Mouse (Mus musculus) limb, embryonic 10.5 days (tissue): ENCODE measurements around the gene Setd5. TPM values are rescaled to one million over a fixed set of nuclear protein-coding genes. Genes with fewer than 3 reads are reported as not detected.

ENCODE experiments used
- DNase-seq: peaks from one replicate; pipeline ENCODE4 v3.0.0-alpha.2; 2017; ENCODE audit warnings: low spot score
- H3K27ac ChIP-seq: fragments of 300-500 bp; sonication (generic); 2 replicates; pipeline ENCODE4 v1.5.1; 2016; ENCODE audit warnings: mild to moderate bottlenecking
- H3K27me3 ChIP-seq: fragments of 300-500 bp; sonication (generic); 2 replicates; pipeline ENCODE4 v1.6.1; 2016; ENCODE audit warnings: low read depth, mild to moderate bottlenecking; ENCODE audit not compliant: poor library complexity, severe bottlenecking
- H3K36me3 ChIP-seq: fragments of 300-500 bp; sonication (generic); 2 replicates; pipeline ENCODE4 v1.6.1; 2016; ENCODE audit warnings: mild to moderate bottlenecking, moderate library complexity
- H3K4me1 ChIP-seq: fragments of 300-500 bp; sonication (generic); 2 replicates; pipeline ENCODE4 v1.6.1; 2016
- H3K4me3 ChIP-seq: fragments of 300-500 bp; sonication (generic); 2 replicates; pipeline ENCODE4 v1.5.1; 2016; ENCODE audit warnings: mild to moderate bottlenecking, moderate library complexity
- H3K9me3 ChIP-seq: fragments of 300-500 bp; sonication (generic); replicated peaks from 2 replicates; pipeline ENCODE4 v1.6.1; 2016; ENCODE audit warnings: mild to moderate bottlenecking
- WGBS: fragments of 180-500 bp; shearing (Covaris S2); methylation state at CpG from one replicate; pipeline ENCODE4 v1.1.7; 2016; 5-methylcytosine and 5-hydroxymethylcytosine counted together
- polyA plus RNA-seq: library from polyadenylated mRNA; unstranded; fragments of >200 nt; fragmentation: Nextera tagmentation; extraction: Ambion mirVana; gene quantifications from 2 replicates; pipeline ENCODE4 v1.2.1, GENCODE M21; 2016

Gene Setd5
- polyA plus RNA-seq, 1 experiment from 2014 or later: 92.0 TPM

DNA sequence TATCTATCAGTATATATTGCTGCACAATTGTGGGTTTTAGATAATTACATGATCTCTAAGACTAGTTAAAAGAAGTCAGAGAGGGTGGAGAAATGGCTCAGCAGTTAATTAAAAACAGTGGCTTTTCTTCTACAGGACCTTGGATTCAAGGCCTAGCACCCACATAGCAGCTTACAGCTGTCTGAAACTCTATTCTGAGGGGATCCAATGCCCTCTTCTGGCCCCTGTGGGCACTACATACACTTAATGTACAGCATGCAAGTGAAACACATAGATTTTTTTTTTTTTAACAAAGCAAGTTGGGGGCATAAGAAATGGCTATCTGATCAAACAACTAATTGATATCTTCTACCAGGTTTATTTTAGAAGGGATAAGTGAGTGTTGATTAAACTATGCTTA, 26.6 kb downstream of the Setd5 start:
- DNase-seq: no peak
- Histone ChIP-seq H3K27ac (no peak overlapping the region), H3K4me3 (no peak overlapping the region), H3K9me3 (no peaks in the 10 kb centered on the region), H3K27me3 (no peaks in the 10 kb centered on the region), H3K36me3 (peaks cover 38% of the 10 kb centered on the region), H3K4me1 (no peaks in the 10 kb centered on the region)

DNA sequence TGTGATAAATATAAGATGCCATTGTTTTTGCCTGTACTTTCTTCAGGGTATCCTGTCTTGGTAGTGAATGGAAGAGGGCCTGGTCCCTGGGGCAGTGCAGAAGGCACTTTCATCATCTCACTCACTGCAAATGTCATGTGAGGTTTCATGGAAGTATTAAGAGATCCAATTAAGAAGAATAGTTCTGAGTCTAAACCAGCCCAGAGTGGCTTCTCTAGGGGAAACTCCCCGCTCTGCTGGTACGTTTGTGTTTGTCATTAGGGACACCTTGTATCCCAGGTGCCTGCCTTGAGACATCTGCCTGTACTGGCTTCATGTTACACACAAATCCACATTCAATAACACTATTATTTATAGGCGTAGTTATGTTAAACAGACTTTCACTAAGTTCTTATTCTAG, 32.2 kb downstream of the Setd5 start:
- no peak overlapping the region for H3K27ac ChIP-seq
- H3K9me3 ChIP-seq: no peaks in the 10 kb centered on the region
- WGBS: 94% methylated on average over 3 of the region's 3 CpGs
- no peaks in the 10 kb centered on the region for H3K27me3 ChIP-seq
- peaks cover 90% of the 10 kb centered on the region for H3K36me3 ChIP-seq
- no peak for DNase-seq
- no peak overlapping the region for H3K4me3 ChIP-seq
- no peaks in the 10 kb centered on the region for H3K4me1 ChIP-seq

DNA sequence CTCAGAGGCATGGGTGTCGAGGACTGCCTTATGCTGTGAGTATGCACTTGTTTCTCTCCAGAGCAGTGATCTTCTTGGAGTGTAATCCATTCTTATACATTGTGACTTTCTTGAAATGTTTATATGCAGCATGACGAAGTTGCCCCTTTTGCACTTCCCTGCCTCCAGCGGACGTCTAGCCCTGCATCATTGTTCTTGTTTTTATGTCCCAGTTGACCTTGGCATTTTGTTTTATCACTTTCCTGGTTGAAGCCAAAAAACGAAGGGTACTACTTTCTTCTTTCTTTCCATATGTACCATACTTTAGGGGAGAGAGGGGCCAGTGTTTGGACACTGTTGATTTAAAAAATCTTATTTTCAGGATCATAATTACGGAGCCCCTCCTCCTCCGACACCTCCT, 32.8 kb downstream of the Setd5 start:
- H3K9me3 ChIP-seq: no peaks in the 10 kb centered on the region
- no peak overlapping the region for H3K27ac ChIP-seq
- H3K4me3 ChIP-seq: no peak overlapping the region
- DNase-seq: no peak
- 92% methylated on average over 7 of the region's 7 CpGs for WGBS
- peaks cover 90% of the 10 kb centered on the region for H3K36me3 ChIP-seq
- H3K4me1 ChIP-seq: no peaks in the 10 kb centered on the region
- H3K27me3 ChIP-seq: no peaks in the 10 kb centered on the region

DNA sequence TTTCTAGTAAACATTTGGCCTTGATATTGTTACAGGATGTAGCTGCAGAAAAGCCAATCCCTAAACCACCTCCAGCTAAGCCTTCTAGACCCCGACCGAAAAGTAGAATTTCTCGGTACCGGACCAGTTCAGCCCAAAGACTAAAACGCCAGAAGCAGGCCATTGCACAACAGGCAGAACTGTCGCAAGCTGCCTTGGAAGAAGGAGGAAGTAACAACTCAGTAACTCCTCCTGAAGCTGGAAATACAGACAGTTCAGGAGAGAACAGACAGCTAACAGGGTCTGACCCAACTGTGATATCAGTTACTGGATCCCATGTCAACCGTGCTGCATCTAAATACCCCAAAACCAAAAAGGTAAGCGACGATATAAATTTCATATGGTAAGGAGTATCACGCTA, 43.6 kb downstream of the Setd5 start:
- no peak overlapping the region for H3K4me3 ChIP-seq
- WGBS: 96% methylated on average over 10 of the region's 10 CpGs
- H3K27ac ChIP-seq: no peak overlapping the region
- H3K27me3 ChIP-seq: no peaks in the 10 kb centered on the region
- H3K9me3 ChIP-seq: no peaks in the 10 kb centered on the region
- no peak for DNase-seq
- no peaks in the 10 kb centered on the region for H3K4me1 ChIP-seq
- peaks cover 100% of the 10 kb centered on the region for H3K36me3 ChIP-seq

DNA sequence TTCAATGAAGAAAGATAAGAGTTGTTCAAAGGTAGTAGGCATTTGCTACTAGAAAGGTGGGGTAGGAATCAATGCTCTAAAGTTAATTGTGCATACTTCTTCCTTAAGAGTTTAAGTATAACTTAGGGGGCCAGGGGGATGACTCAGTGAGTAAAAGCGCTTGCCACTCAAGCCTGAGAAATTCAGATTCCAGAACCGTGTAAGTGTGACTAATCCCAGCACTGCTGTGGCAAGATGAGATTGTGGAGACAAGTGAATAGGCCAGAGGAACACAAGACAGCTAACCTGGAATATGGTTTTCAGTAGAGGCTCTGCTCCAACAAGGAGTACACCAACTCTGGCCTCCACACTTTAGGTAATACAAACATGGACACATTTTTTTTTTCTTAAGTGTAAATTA, 56.2 kb downstream of the Setd5 start:
- peaks cover 91% of the 10 kb centered on the region for H3K36me3 ChIP-seq
- no peaks in the 10 kb centered on the region for H3K9me3 ChIP-seq
- H3K4me3 ChIP-seq: no peak overlapping the region
- WGBS: 90% methylated on average over 2 of the region's 2 CpGs
- H3K27me3 ChIP-seq: no peaks in the 10 kb centered on the region
- no peak overlapping the region for H3K27ac ChIP-seq
- no peaks in the 10 kb centered on the region for H3K4me1 ChIP-seq
- no peak for DNase-seq

DNA sequence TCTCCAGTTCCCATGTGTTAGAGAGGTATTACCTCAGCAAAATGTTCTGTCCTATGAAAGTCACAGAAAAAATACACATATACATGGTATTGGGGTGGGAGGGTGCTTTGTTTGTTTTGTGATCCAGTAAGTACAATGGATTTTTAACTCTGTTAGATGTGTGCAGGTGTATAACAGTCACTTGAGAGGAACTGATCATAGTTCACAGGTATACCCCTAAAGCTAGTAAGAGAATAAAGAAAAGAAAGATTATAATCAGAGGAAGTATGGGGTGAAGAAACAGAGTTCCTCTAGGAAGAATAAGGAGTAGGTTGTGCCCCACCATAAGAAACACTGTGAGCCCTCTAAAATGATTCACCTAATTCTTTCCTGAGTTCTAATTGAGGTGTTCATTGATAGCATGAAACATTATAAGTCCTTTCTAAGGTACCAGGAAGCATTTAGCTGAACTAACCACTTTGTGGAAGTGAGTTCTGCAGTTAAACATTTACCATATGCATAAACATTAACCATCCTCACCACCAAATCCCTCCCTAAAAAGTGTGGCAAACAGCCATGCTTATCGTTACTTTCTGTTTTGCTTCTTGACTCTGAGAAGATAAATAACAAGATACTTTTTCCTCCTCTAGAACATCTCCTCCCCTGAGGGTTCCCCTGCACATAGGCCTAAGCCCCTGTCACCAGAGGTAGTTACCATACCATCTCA, 64.4 kb downstream of the Setd5 start:
- no peaks in the 10 kb centered on the region for H3K27me3 ChIP-seq
- no peak overlapping the region for H3K27ac ChIP-seq
- peaks cover 100% of the 10 kb centered on the region for H3K36me3 ChIP-seq
- no peak for DNase-seq
- WGBS: 85% methylated on average over 1 of the region's 1 CpGs
- H3K4me1 ChIP-seq: no peaks in the 10 kb centered on the region
- H3K4me3 ChIP-seq: no peak overlapping the region
- H3K9me3 ChIP-seq: no peaks in the 10 kb centered on the region

DNA sequence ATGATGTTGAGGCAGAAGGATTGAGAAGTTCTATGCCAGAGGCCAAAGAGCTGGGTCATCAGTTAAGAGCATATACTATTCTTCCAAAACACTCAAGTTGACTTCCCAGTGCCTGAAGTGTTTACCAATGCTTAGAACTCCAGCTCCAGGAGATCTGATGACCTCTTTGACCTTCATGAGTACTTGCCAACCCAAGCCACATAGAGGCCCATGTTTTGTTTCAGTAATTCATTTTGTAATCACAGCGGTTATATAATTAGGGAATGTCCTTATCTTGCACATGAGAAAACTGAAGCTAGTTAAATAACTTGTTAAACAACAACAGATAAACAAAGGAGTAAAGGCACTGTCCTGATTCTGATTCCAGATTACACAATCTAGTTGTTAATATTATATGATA, 67.6 kb downstream of the Setd5 start:
- no peak overlapping the region for H3K27ac ChIP-seq
- 96% methylated on average over 1 of the region's 1 CpGs for WGBS
- no peaks in the 10 kb centered on the region for H3K9me3 ChIP-seq
- peaks cover 100% of the 10 kb centered on the region for H3K36me3 ChIP-seq
- H3K4me1 ChIP-seq: no peaks in the 10 kb centered on the region
- H3K4me3 ChIP-seq: no peak overlapping the region
- no peak for DNase-seq
- H3K27me3 ChIP-seq: no peaks in the 10 kb centered on the region

DNA sequence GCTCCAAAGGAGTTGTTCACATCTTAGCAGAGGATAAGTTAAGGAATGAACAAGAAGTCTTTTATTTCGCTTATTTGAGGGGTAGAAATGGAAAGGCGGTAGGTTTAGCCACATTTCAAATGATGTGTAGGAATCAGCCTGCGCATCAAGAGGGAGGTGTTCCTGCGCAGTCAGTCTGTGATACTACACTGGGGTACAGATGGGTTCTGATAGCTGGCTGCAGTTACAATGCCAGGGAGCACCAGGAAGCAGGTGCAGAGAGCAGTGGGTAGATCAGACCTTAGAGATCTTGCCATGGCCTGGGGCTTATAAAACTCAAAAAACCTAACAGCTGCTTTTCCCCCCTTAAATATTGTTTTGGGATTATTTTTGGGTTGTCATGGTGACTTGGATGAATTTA, 68.1 kb downstream of the Setd5 start:
- H3K27ac ChIP-seq: no peak overlapping the region
- H3K4me1 ChIP-seq: no peaks in the 10 kb centered on the region
- DNase-seq: no peak
- H3K36me3 ChIP-seq: peaks cover 100% of the 10 kb centered on the region
- no peak overlapping the region for H3K4me3 ChIP-seq
- no peaks in the 10 kb centered on the region for H3K27me3 ChIP-seq
- WGBS: 97% methylated on average over 4 of the region's 4 CpGs
- no peaks in the 10 kb centered on the region for H3K9me3 ChIP-seq

DNA sequence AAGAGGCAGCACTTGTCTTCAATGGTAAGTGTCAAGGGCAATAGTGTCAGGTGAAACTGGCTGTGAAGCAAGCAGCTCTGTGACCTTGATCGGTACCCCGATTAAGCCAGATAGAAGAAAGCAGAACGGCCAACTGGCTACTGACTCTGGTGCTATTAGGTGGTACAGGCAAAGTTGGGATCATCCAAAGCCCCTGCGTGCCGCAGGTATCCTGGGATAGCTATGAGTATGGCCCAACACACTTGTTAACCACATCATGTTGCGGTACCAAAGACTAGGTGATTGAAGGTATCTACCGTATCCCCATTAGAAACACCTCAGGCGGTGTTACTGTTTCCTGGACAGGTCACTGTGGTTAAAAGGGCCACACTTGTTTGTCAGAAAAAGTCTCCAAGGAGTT, 76.9 kb downstream of the Setd5 start:
- Histone ChIP-seq H3K4me3 (no peak overlapping the region), H3K9me3 (no peaks in the 10 kb centered on the region), H3K4me1 (no peaks in the 10 kb centered on the region), H3K36me3 (peaks cover 89% of the 10 kb centered on the region), H3K27ac (no peak overlapping the region), H3K27me3 (no peaks in the 10 kb centered on the region)
- WGBS: 94% methylated on average over 8 of the region's 8 CpGs
- DNase-seq: no peak

DNA sequence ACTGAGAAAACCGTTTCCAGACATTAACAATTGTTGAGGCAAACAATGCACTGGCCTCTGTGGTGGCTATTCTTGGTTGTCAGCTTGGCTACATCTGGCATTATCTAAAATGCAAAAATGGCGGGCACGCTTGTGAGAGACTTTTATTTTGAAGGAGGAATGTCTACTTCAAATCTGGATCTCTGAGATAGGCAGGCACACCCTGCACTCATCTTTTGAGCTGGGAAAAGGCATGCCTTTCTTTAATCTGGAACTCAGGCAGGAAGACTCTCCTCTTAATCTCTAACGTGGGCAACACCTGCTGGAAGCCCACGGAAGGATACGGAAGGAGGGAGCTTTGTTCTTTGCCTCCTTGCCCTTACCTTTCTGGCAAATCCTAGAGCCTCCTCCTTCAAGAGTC, 77.7 kb downstream of the Setd5 start:
- Histone ChIP-seq H3K9me3 (no peaks in the 10 kb centered on the region), H3K27ac (no peak overlapping the region), H3K36me3 (peaks cover 84% of the 10 kb centered on the region), H3K4me3 (no peak overlapping the region), H3K27me3 (no peaks in the 10 kb centered on the region), H3K4me1 (no peaks in the 10 kb centered on the region)
- DNase-seq: no peak
- WGBS: 92% methylated on average over 6 of the region's 6 CpGs

DNA sequence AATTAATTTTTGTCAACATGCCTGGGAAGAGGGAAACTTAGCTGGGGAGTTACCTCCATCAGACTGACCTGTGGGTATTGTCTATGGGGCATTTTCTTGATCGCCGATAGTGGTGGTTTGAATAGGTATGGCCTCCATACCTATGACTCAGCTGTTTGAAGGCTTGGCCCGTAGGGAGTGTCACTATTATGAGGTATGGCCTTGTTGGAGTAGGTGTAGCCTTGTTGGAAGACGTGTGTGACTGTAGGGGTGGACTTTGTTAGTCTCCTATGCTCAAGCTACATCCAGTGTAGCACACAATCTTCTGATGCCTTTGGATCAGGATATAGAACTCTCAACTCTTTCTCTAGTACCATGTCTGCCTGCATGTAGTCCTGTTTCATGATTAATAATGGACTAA, 78.9 kb downstream of the Setd5 start:
- WGBS: 94% methylated on average over 4 of the region's 4 CpGs
- peaks cover 79% of the 10 kb centered on the region for H3K36me3 ChIP-seq

DNA sequence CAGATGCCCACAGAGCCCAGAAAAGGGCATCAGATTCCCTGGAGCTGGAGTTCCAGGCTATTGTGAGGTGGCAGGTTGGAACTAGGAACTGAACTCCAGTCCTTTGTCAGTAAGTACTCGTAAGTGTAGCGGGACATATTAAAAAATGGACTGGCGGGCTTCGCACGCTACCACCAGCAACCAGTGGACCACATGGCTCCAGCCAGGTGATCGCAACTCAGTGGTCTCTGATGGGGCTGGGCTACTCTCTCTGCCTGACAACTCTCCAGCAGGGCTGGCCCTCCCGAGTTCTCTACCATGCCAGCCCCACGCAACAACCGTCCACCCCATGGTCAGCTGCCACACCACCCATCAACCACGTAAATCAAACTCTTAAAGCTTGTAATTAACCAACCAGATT, 82.9 kb downstream of the Setd5 start:
- H3K9me3 ChIP-seq: peaks cover 2% of the 10 kb centered on the region; the same call in 1 of the 2 replicates
- H3K36me3 ChIP-seq: peaks cover 39% of the 10 kb centered on the region
- DNase-seq: no peak
- no peaks in the 10 kb centered on the region for H3K27me3 ChIP-seq
- H3K4me3 ChIP-seq: no peak overlapping the region
- no peak overlapping the region for H3K27ac ChIP-seq
- WGBS: 93% methylated on average over 10 of the region's 10 CpGs
- H3K4me1 ChIP-seq: no peaks in the 10 kb centered on the region

More for the DNA sequence above, 78.9 kb downstream of the Setd5 start:
- Histone ChIP-seq H3K27ac (no peak overlapping the region), H3K4me1 (no peaks in the 10 kb centered on the region), H3K27me3 (no peaks in the 10 kb centered on the region), H3K4me3 (no peak overlapping the region), H3K9me3 (no peaks in the 10 kb centered on the region)
- DNase-seq: no peak

DNA sequence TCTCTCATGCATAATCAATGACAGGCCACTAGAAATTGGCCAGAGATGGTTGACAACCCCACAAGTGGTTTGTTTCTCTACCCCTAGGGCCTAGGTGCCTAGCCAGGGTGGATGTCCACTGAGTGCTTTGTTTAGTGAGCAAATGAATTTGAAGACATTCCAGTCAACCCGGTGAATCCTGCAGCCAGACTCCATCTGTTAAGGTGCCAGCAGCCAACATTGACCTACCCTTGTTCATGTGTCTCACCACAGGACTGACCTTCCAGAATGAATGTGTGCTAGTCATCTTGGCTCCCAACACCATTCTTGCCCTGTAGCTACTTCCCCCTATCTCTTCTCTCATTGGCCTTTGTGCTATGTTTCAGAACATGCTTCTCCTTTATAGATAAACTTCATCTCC, 84.8 kb downstream of the Setd5 start:
- Histone ChIP-seq H3K36me3 (peaks cover 24% of the 10 kb centered on the region), H3K4me1 (no peaks in the 10 kb centered on the region), H3K27me3 (no peaks in the 10 kb centered on the region), H3K9me3 (peaks cover 2% of the 10 kb centered on the region; the same call in 1 of the 2 replicates), H3K4me3 (no peak overlapping the region), H3K27ac (no peak overlapping the region)
- WGBS: 88% methylated on average over 1 of the region's 1 CpGs
- DNase-seq: no peak

DNA sequence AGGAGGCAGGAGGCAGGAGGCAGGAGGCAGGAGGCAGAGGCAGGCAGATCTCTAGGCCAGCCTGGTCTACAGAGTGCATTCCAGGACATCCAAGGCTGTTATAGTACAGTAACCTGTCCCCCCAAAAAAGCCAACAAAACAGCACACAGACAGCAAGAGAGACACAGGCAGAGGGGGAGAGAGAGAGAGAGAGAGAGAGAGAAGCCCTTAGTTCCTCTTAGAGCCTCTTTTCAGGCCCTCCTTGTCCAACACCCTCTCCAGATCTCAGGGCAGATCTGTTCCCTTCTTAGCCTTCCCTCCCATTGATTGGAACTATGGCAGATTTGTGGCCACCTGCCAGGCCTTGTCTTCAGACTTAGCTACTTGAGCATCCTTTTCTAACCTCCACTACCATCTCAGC, 86.3 kb downstream of the Setd5 start:
- Histone ChIP-seq H3K4me1 (no peaks in the 10 kb centered on the region), H3K4me3 (no peak overlapping the region), H3K27me3 (no peaks in the 10 kb centered on the region), H3K36me3 (peaks cover 11% of the 10 kb centered on the region), H3K27ac (no peak overlapping the region), H3K9me3 (peaks cover 2% of the 10 kb centered on the region; the same call in 1 of the 2 replicates)
- DNase-seq: no peak
